Comparison of ENCODE assay signal across 9 mouse cellular contexts in the genomic region with DNA sequence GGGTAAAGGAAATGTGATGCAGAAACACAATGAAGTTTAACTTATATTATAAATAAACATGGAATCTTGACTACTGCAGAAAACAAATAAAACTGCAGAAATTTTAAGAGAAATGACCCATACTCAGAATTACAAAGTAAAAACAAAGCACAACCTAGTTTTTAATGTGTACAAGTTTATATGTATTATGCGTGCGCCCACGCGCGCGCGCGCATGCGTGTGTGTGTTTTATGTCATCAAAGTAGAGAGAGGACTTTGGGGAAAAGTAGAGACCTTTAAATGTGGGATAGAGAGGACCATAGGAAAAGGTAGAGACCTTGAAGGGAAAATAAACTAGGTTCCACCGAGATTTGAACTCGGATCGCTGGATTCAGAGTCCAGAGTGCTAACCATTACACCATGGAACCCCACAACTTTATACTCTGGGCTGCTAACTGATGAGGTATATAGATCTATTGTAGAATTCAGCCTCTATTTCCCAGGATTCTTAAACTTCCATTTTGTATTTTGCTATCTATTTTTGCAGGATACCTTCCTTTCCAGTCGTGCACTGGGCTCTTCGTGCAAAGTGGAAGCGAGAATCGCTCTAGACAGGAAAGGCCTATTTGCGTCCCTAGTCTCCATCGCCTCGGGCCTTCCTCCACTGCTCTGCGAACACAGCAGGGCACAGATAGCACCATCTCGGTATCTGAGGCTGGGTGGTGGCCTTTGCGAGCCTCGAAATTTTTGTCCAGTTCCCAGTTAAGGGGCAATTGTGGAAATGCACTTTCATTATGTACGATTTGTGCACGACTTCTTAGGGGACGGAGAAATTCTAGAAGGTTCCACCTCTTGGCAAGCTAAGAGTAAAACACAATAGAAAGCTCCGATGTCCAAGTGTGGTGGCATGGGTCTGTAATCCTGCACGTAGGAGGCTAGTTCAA. TPM values are rescaled to one million over a fixed set of nuclear protein-coding genes. Genes with fewer than 3 reads are reported as not detected.
A peak's percentile ranks its signal among the peaks of the same experiment; 100 is the strongest.
DNase-seq lines count a peak whose midpoint lies in the region; ATAC-seq and TF ChIP-seq lines count a peak whose summit lies in the region.
"Had no signal": no experiment of that assay in that cellular context is flagged by ENCODE, and none has a peak within 500 bp of the region (broad histone marks: within the 10 kb centered on the region; RNA-seq: fewer than 3 reads in every experiment).

No protein-coding gene starts in this region.

- no peak for TF ChIP-seq EP300 in liver, embryonic 14.5 days (IDR thresholded peaks at IDR 0.05; ENCODE audit: low read depth)

- no peak overlapping the region; the same call in 1 of the 2 replicates for H3K9ac ChIP-seq in heart, embryonic 14.5 days (ENCODE audit: low read length)
- peak overlapping the region; percentile 51 for H3K9ac ChIP-seq in liver, embryonic 14.5 days (replicated peaks)

- peaks cover 4% of the 10 kb centered on the region in 2 experiments; a peak in 2 of 4 replicates for H3K4me1 ChIP-seq in heart, embryonic 14.5 days (ENCODE audit: control insufficient read depth in 2 of 2, insufficient read depth in 2 of 2, low read length in 2 of 2)
- peaks cover 13 to 28% of the 10 kb centered on the region in 2 experiments for H3K4me1 ChIP-seq in liver, embryonic 14.5 days (replicated peaks; ENCODE audit: control insufficient read depth in 2 of 2, insufficient read depth in 2 of 2, low read length in 1 of 2)

- DNase-seq in layer of hippocampus, adult 2 months (ENCODE audit: low spot score in 2 of 2): peak in 1 of 2 experiments; percentile 18
- no peak for DNase-seq in layer of hippocampus, adult 9-10 months (ENCODE audit: low spot score)
- DNase-seq in adipocyte (ENCODE audit: low spot score): peak; percentile 33
- DNase-seq in liver, embryonic 14.5 days (ENCODE audit: low read depth in 3 of 3, low spot score in 3 of 3): no peak
- DNase-seq in T-cell, adult 2 months (ENCODE audit: low spot score): no peak
- no peak for DNase-seq in spleen, adult 12 weeks (ENCODE audit: low spot score)
- no peak for DNase-seq in spleen, adult 18-20 months

- H3K4me3 ChIP-seq in layer of hippocampus, adult 2 months: peak overlapping the region; percentile 37
- H3K4me3 ChIP-seq in heart, embryonic 14.5 days (ENCODE audit: control insufficient read depth in 1 of 2, insufficient read depth in 1 of 2, low read depth in 1 of 2, low read length in 2 of 2): peak overlapping the region; percentile 22 to 43
- H3K4me3 ChIP-seq in liver, embryonic 14.5 days (ENCODE audit: insufficient read depth in 1 of 2, low read depth in 2 of 2, low read length in 2 of 2): peak overlapping the region; percentile 41 to 90

- no peak overlapping the region for H3K27ac ChIP-seq in layer of hippocampus, adult 2 months
- peak overlapping the region in 1 of 2 experiments; percentile 32; a peak in 1 of 4 replicates for H3K27ac ChIP-seq in heart, embryonic 14.5 days (replicated peaks in 1 of 2; ENCODE audit: control insufficient read depth in 1 of 2, insufficient read depth in 1 of 2, low read depth in 2 of 2, low read length in 2 of 2)
- peak overlapping the region; percentile 50 for H3K27ac ChIP-seq in liver, embryonic 14.5 days

- no peaks in the 10 kb centered on the region for H3K36me3 ChIP-seq in heart, embryonic 14.5 days (ENCODE audit: control insufficient read depth, insufficient read depth, low read length)
- no peaks in the 10 kb centered on the region for H3K36me3 ChIP-seq in liver, embryonic 14.5 days (replicated peaks; ENCODE audit: control insufficient read depth, insufficient read depth, low read depth)

- H3K9me3 ChIP-seq in heart, embryonic 14.5 days (ENCODE audit: control insufficient read depth, low read length): no peaks in the 10 kb centered on the region
- H3K9me3 ChIP-seq in liver, embryonic 14.5 days (ENCODE audit: control insufficient read depth, low read length): no peaks in the 10 kb centered on the region

- ATAC-seq in heart, embryonic 14.5 days (ENCODE audit: insufficient number of reproducible peaks, insufficient read depth, low FRiP score, low read depth): no peak
- ATAC-seq in liver, embryonic 14.5 days (ENCODE audit: insufficient read depth): peak; percentile 27; the same call in 1 of the 2 replicates

- H3K4me2 ChIP-seq in heart, embryonic 14.5 days (ENCODE audit: low read length): peak overlapping the region; percentile 55
- peak overlapping the region; percentile 66 for H3K4me2 ChIP-seq in liver, embryonic 14.5 days (ENCODE audit: low read depth)

- WGBS in heart, embryonic 14.5 days: 9% methylated on average over 28 of the region's 28 CpGs
- 5% methylated on average over 28 of the region's 28 CpGs for WGBS in liver, embryonic 14.5 days (ENCODE audit: insufficient replicate concordance)

- H3K27me3 ChIP-seq in heart, embryonic 14.5 days (ENCODE audit: control insufficient read depth, insufficient read depth, low read length): no peaks in the 10 kb centered on the region
- no peaks in the 10 kb centered on the region for H3K27me3 ChIP-seq in liver, embryonic 14.5 days (ENCODE audit: control insufficient read depth, insufficient read depth, low read length)

- TF ChIP-seq CTCF in layer of hippocampus, adult 2 months (conservative IDR thresholded peaks at IDR 0.05): no peak
- no peak for TF ChIP-seq CTCF in liver, embryonic 14.5 days (IDR thresholded peaks at IDR 0.05; ENCODE audit: low read depth)

RNA-seq across cellular contexts. Expression of gene Zfp184, which starts 11.0 kb away (rescaled TPM):
- 1 to 10 TPM; 3.5 to 4.6 TPM for total RNA-seq in layer of hippocampus, adult 2 months (2021)
- 6.0 and 7.1 TPM in 2 replicates for polyA plus RNA-seq in heart, embryonic 14.5 days (2014; fragmentation: Nextera tagmentation; extraction: Ambion mirVana)
- 0.30 and 0.41 TPM in 2 replicates for polyA plus RNA-seq in liver, embryonic 14.5 days (2012; rRNA removed)
- polyA plus RNA-seq in liver, embryonic 14.5 days (2014; fragmentation: Nextera tagmentation; extraction: Ambion mirVana): 0.50 and 0.82 TPM in 2 replicates

RNA-seq across cellular contexts. Expression of gene Pom121l2, which starts 47.1 kb away (rescaled TPM):
- total RNA-seq in layer of hippocampus, adult 2 months (2021): under 1 TPM in 1 of 2 experiments, not detected in 1; 0.18 TPM
- not detected in 2 replicates for polyA plus RNA-seq in heart, embryonic 14.5 days (2014; fragmentation: Nextera tagmentation; extraction: Ambion mirVana)
- not detected in 2 replicates for polyA plus RNA-seq in liver, embryonic 14.5 days (2012; rRNA removed)
- not detected in 2 replicates for polyA plus RNA-seq in liver, embryonic 14.5 days (2014; fragmentation: Nextera tagmentation; extraction: Ambion mirVana)
- total RNA-seq: layer of hippocampus, adult 8-10 months had no signal
